Mouse (Mus musculus): ENCODE measurements around the gene Evi2a. TPM values are rescaled to one million over a fixed set of nuclear protein-coding genes. Genes with fewer than 3 reads are reported as not detected.
A peak's percentile ranks its signal among the peaks of the same experiment; 100 is the strongest.

The Evi2a gene
- polyA plus RNA-seq (2012; rRNA removed) = 8.1 and 10.2 TPM in 2 replicates

- no peak for DNase-seq (ENCODE audit: low read depth)
These were observed at the start of gene Evi2a, which contains the start of gene Evi2 for GRCm38 (mm10) chr11:79530333-79530761. Gene Evi2a, minus strand, starts transcription at chr11:79530609. Gene Evi2, minus strand, starts transcription at chr11:79530589.

GRCm38 (mm10) chr11:79577741-79578140 lies 47.3 kb upstream of the Evi2a start:
- peak; percentile 28 for DNase-seq (ENCODE audit: low read depth)

- no peak for DNase-seq (ENCODE audit: low read depth)
These were observed 45.1 kb upstream of the Evi2a start for GRCm38 (mm10) chr11:79575383-79576073.

- no peak for DNase-seq (ENCODE audit: low read depth)
These were observed 43.4 kb upstream of the Evi2a start for GRCm38 (mm10) chr11:79573836-79574235.

GRCm38 (mm10) chr11:79570319-79570718 lies 39.9 kb upstream of the Evi2a start:
- DNase-seq (ENCODE audit: low read depth) = no peak

GRCm38 (mm10) chr11:79568197-79568911 lies 37.9 kb upstream of the Evi2a start:
- DNase-seq (ENCODE audit: low read depth) = no peak

GRCm38 (mm10) chr11:79566947-79567346 lies 36.5 kb upstream of the Evi2a start:
- no peak for DNase-seq (ENCODE audit: low read depth)

GRCm38 (mm10) chr11:79563493-79563892 lies 33.1 kb upstream of the Evi2a start:
- no peak for DNase-seq (ENCODE audit: low read depth)

- DNase-seq (ENCODE audit: low read depth) = no peak
These were observed 30.1 kb upstream of the Evi2a start for GRCm38 (mm10) chr11:79560536-79560935.

GRCm38 (mm10) chr11:79552622-79553021 lies 22.2 kb upstream of the Evi2a start:
- DNase-seq (ENCODE audit: low read depth) = no peak

GRCm38 (mm10) chr11:79536293-79536692 lies 5.9 kb upstream of the Evi2a start:
- no peak for DNase-seq (ENCODE audit: low read depth)

GRCm38 (mm10) chr11:79535554-79535953 lies 5.1 kb upstream of the Evi2a start:
- DNase-seq (ENCODE audit: low read depth) = no peak

- no peak for DNase-seq (ENCODE audit: low read depth)
These were observed 3.7 kb upstream of the Evi2a start for GRCm38 (mm10) chr11:79533950-79534690.

GRCm38 (mm10) chr11:79533311-79533710 lies 2.9 kb upstream of the Evi2a start:
- no peak for DNase-seq (ENCODE audit: low read depth)

- no peak for DNase-seq (ENCODE audit: low read depth)
These were observed 1.1 kb upstream of the Evi2a start for GRCm38 (mm10) chr11:79531485-79531884.

- DNase-seq (ENCODE audit: low read depth) = no peak
These were observed 365 bp upstream of the Evi2a start for GRCm38 (mm10) chr11:79530774-79531173.

- no peak for DNase-seq (ENCODE audit: low read depth)
These were observed 673 bp downstream of the Evi2a start for GRCm38 (mm10) chr11:79529736-79530135.

- no peak for DNase-seq (ENCODE audit: low read depth)
These were observed 1.2 kb downstream of the Evi2a start for GRCm38 (mm10) chr11:79529226-79529625.

- DNase-seq (ENCODE audit: low read depth) = no peak
These were observed 1.8 kb downstream of the Evi2a start for GRCm38 (mm10) chr11:79528601-79529000.

GRCm38 (mm10) chr11:79527739-79528384 lies 2.5 kb downstream of the Evi2a start:
- no peak for DNase-seq (ENCODE audit: low read depth)

GRCm38 (mm10) chr11:79527015-79527738 lies 3.2 kb downstream of the Evi2a start:
- DNase-seq (ENCODE audit: low read depth) = no peak
